Mouse (Mus musculus): ENCODE data around the gene Esx1.

The Esx1 gene

GRCm38 (mm10) chrX:137121718-137122117 is at the start of gene Esx1:
Esx1 (minus strand) TSS chrX:137122083.
- no peak for DNase-seq (ENCODE audit: low spot score in 2 of 2)

- no peak for DNase-seq (ENCODE audit: low spot score in 2 of 2)
Measured at GRCm38 (mm10) chrX:137170021-137170420, 48.1 kb upstream of the Esx1 start.

- DNase-seq (ENCODE audit: low spot score in 2 of 2) = no peak
Measured at GRCm38 (mm10) chrX:137167658-137168057, 45.8 kb upstream of the Esx1 start.

- DNase-seq (ENCODE audit: low spot score in 2 of 2) = no peak
Measured at GRCm38 (mm10) chrX:137165621-137166020, 43.7 kb upstream of the Esx1 start.

GRCm38 (mm10) chrX:137162700-137163099 is 40.8 kb upstream of the Esx1 start:
- no peak for DNase-seq (ENCODE audit: low spot score in 2 of 2)

- DNase-seq (ENCODE audit: low spot score in 2 of 2) = no peak
Measured at GRCm38 (mm10) chrX:137160971-137161370, 39.1 kb upstream of the Esx1 start.

GRCm38 (mm10) chrX:137149050-137149449 is 27.2 kb upstream of the Esx1 start:
- no peak for DNase-seq (ENCODE audit: low spot score in 2 of 2)

GRCm38 (mm10) chrX:137144674-137145073 is 22.8 kb upstream of the Esx1 start:
- DNase-seq (ENCODE audit: low spot score in 2 of 2) = no peak

GRCm38 (mm10) chrX:137143726-137144125 is 21.8 kb upstream of the Esx1 start:
- DNase-seq (ENCODE audit: low spot score in 2 of 2) = no peak

GRCm38 (mm10) chrX:137142546-137142945 is 20.7 kb upstream of the Esx1 start:
- DNase-seq (ENCODE audit: low spot score in 2 of 2) = no peak

- peak; percentile 8 to 18 for DNase-seq (ENCODE audit: low spot score in 2 of 2)
Measured at GRCm38 (mm10) chrX:137141669-137142068, 19.8 kb upstream of the Esx1 start.

GRCm38 (mm10) chrX:137127542-137127941 is 5.7 kb upstream of the Esx1 start:
- no peak for DNase-seq (ENCODE audit: low spot score in 2 of 2)

- DNase-seq (ENCODE audit: low spot score in 2 of 2) = no peak
Measured at GRCm38 (mm10) chrX:137119675-137120423, 2.0 kb downstream of the Esx1 start.

GRCm38 (mm10) chrX:137118097-137118746 is 3.7 kb downstream of the Esx1 start:
- DNase-seq (ENCODE audit: low spot score in 2 of 2) = no peak

- DNase-seq (ENCODE audit: low spot score in 2 of 2) = no peak
Measured at GRCm38 (mm10) chrX:137106498-137106897, 15.4 kb downstream of the Esx1 start.

GRCm38 (mm10) chrX:137104531-137104930 is 17.4 kb downstream of the Esx1 start:
- DNase-seq (ENCODE audit: low spot score in 2 of 2) = no peak
